Mouse (Mus musculus): Measurements from ENCODE around the gene Pax2.

Gene Pax2

GRCm38 (mm10) chr19:44755693-44756420 is at the start of gene Pax2:
Gene Pax2 (plus strand): TSS chr19:44756045.
- no peak for DNase-seq (ENCODE audit: low spot score in 2 of 2)

DNA sequence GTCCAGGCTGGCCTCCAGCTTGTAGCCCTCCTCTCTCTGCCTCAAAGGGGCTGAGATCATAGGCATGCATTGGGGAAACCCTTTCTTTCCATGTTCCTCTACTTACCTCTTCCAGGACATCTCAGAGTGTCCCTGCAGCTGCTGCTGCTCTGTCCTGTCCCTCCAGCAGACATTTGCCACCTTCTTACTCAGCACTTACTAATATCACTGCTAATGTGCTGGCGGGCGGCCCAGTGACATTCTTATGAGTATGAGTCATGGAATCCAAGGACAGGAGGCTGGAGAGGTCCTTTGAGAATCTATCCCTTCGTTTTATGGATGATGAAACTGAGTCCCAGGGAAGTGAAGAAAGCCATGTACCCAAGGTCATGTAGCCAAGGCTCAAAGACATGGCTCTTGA is 47.0 kb upstream of the Pax2 start:
- no peak for DNase-seq (ENCODE audit: low spot score in 2 of 2)

- DNase-seq (ENCODE audit: low spot score in 2 of 2): no peak
These were observed 38.9 kb upstream of the Pax2 start for GRCm38 (mm10) chr19:44716731-44717600.

DNA sequence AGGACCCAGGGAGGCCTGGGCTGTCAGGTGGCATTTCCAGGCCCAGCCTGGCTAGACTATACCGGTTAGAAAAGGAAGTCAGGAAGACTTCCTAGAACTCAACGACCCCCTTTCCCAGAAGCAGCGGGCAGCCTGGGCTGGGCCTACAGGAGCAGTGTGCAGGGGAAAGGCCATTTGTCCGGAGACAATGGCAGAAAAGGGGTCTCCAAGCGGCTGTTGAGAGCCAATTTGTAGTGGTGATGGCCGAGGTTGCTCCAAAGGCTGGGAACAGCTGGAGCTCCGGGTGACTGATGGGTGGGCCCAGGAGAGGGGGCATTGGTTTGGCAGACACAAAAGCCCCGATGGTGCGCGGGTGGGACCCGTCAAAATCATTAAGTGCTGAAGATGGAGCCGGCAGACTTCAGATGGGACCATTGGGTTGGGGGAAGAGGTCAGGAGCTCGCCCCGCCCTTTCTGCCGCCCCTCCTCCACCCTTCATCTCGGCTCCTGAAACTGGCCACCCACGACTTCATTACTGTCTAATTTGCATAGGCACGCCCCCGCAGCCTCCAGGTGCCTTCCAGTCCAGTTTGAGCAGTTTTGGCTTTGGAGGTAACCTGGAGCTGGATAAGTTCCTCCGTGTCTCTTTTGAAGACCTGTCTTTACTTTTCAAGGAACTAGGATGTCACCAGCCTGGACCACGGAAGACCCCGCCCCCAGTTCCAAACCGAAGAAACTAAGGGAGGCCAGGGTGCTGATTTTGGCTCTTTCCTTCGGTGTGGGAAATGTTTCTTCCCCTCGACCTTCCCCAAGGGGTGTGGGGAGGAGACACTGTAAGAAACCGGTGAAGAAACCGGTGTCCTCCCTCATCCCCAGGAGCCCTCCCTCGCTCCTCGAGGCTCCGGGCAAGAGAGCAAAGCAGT is 36.3 kb upstream of the Pax2 start:
- no peak for DNase-seq (ENCODE audit: low spot score in 2 of 2)

GRCm38 (mm10) chr19:44720194-44720521 is 35.7 kb upstream of the Pax2 start:
- no peak for DNase-seq (ENCODE audit: low spot score in 2 of 2)

DNA sequence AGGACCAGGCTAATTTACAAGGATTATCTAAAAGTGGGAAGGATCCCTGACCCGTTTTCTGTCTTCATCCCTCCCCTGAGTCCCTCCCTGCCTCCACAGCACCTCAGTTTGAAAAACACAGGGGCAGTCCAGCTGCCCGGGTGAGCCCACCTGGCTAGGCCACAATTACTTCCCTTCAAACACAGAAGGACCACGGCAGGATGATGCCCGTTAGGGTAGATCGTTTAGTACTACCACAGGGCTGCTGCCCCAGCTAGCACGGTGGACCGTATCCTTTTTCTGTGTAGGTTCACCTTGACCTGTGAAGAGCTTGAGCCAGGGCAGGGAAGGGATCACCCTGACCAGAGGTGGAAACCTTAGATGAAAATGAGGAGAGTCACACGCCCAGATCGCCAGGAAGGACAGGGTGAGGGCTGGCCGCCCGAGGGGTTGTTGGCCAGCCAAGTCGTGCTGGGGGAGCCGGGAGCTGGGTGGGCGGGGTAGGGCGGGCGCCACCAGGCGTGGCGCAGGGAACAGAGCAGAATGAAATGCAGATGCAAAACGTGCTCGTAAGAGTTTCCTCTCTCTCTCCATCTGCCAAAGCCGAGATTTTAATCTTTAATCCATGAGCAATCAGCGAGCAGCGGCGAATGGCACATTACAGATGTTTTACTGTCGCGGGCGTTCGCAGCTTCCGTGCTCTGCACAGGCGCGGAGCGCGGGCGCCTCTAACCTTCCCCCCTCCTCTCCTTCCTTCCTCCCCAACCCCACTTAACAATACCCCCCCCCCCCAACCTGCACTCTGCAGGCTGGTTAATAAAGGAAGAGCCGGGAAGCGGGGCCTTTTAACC is 32.0 kb upstream of the Pax2 start:
- no peak for DNase-seq (ENCODE audit: low spot score in 2 of 2)

- no peak for DNase-seq (ENCODE audit: low spot score in 2 of 2)
These were observed 29.7 kb upstream of the Pax2 start for GRCm38 (mm10) chr19:44725951-44726791.

DNA sequence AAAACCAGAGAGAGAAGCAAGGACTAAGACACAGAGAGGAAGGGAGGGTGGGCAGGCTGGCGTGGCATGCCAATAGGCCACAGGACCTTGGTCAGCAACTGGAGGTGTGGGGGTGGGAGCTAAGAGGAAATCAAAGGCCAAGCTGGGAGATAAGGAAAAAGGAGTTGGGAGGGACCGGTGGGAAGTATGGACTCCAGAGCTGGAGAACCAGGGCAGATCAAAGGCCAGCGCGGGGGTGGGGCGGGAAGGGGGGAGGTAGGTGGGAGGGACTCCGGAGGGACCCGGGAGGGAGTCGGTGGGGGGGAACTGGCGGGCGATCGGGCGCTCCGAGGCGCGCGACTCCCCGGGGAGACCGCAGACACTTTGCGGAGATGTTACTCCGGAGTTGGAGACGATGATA is 21.7 kb upstream of the Pax2 start:
- DNase-seq (ENCODE audit: low spot score in 2 of 2): no peak

- DNase-seq (ENCODE audit: low spot score in 2 of 2): no peak
These were observed 21.2 kb upstream of the Pax2 start for GRCm38 (mm10) chr19:44734682-44735081.

GRCm38 (mm10) chr19:44740300-44740699 is 15.5 kb upstream of the Pax2 start:
- no peak for DNase-seq (ENCODE audit: low spot score in 2 of 2)

GRCm38 (mm10) chr19:44741091-44741763 is 14.6 kb upstream of the Pax2 start:
- DNase-seq (ENCODE audit: low spot score in 2 of 2): no peak

DNA sequence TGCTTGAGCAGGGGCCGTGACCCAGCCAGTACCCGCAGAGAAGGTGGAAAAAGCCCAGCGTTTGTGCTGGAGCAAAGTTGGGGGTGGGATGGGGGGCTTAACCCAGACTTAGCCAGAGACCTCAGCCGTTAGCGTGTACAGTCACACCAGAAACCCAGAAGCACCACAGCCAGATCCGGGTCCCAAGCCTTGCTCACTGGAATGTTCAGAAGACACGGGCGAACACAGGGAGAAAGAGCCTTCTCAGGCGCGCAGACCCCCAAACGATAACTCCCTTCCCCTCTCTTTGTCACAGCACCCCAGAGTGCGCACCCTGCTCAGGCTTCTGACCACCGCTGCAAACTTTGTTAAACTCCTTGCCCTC is 14.1 kb upstream of the Pax2 start:
- no peak for DNase-seq (ENCODE audit: low spot score in 2 of 2)

GRCm38 (mm10) chr19:44742131-44743020 is 13.5 kb upstream of the Pax2 start:
- no peak for DNase-seq (ENCODE audit: low spot score in 2 of 2)

GRCm38 (mm10) chr19:44743021-44743415 is 12.8 kb upstream of the Pax2 start:
- DNase-seq (ENCODE audit: low spot score in 2 of 2): no peak

GRCm38 (mm10) chr19:44743961-44744520 is 11.8 kb upstream of the Pax2 start:
- no peak for DNase-seq (ENCODE audit: low spot score in 2 of 2)

DNA sequence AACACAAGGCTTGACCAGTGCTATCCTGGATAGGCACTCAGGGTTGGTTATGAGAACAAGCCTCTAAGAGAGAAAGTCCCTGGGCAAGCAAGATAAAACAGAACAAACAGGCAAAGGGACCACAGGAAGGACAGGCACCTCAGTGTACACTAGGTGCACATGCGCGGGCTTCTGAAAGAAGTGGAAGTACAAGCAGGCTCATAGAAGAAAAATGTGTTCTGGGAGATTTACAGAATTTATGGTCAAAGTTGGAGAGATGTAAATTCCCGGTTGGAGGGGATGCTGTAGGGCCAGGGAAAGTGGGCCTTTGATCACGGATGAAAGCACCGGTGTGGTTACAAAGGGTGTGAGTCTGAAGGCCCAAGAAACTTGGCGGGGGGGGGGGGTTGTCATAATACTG is 10.1 kb upstream of the Pax2 start:
- no peak for DNase-seq (ENCODE audit: low spot score in 2 of 2)

DNA sequence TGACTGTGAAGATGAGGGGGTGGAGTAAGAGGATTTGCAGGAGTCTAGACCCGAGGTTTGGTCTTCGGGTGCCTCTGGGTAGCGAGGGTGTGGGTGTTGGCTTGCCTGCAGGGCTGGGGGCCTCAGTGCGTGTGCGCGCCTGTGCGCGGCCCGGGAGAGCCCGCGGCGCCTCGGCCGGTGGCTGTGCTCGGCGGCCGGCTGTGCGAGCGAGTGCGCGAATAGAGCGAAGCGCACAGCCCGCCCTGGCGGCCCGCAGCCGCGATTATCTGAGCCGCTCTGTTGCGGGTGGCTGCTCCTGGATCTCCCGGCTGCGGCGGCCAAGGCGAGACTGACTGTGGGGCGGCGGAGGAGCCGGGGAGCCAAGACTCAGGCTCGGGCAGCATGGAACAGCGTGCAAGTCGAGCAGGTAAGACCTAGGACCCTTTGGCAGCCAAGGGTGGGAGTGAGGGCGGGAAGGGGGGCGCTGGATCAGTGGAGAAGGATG is 9.3 kb upstream of the Pax2 start:
- no peak for DNase-seq (ENCODE audit: low spot score in 2 of 2)

DNA sequence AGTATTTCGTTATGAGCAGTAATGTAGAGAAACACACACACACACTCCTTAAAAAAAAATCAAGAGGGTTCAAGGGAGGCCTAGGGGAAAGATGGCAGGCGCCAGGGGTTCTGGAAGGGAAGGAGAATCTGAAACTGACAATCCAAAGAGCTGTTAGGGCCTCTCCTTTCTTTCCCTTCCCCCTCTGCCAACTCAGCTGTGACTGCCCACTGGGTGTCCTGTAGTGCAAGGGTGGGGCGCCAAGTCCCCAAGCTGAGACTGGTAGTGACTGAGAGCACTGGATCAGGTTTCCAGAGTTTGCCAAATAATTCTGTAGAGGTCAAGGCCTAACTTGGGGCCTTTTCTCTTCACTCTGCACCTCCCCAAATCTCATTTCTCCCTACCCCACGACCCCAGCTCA is 8.4 kb upstream of the Pax2 start:
- DNase-seq (ENCODE audit: low spot score in 2 of 2): no peak
